Mouse (Mus musculus) heart, postnatal 0 days (tissue): ENCODE data around the gene Slc22a12. TPM values are rescaled to one million over a fixed set of nuclear protein-coding genes. Genes with fewer than 3 reads are reported as not detected.

ENCODE experiments used
- ATAC-seq: fragments of 200-750 bp; cut with Nextera tagmentation; 2 replicates; pipeline ENCODE4 v1.8.0; 2017; ENCODE audit warnings: low read depth, moderate number of reproducible peaks, moderate library complexity; ENCODE audit not compliant: insufficient read depth
- DNase-seq: peaks from one replicate; pipeline ENCODE4 v3.0.0-alpha.2; 2016; ENCODE audit warnings: low spot score
- H3K27ac ChIP-seq: fragments of 300-500 bp; sonication (generic); 2 replicates; pipeline ENCODE4 v1.5.1; 2014; ENCODE audit warnings: low read depth, mild to moderate bottlenecking
- H3K27me3 ChIP-seq: fragments of 300-500 bp; sonication (generic); 2 replicates; pipeline ENCODE4 v1.6.1; 2014; ENCODE audit warnings: low read length, mixed read lengths; ENCODE audit not compliant: control insufficient read depth, insufficient read depth
- H3K36me3 ChIP-seq: fragments of 300-500 bp; sonication (generic); replicated peaks from 2 replicates; pipeline ENCODE4 v1.6.1; 2014; ENCODE audit warnings: low read length, mixed read lengths; ENCODE audit not compliant: control insufficient read depth, insufficient read depth
- H3K4me1 ChIP-seq: fragments of 300-500 bp; sonication (generic); 2 replicates; pipeline ENCODE4 v1.6.1; 2014; ENCODE audit warnings: antibody characterized with exemption; ENCODE audit not compliant: control insufficient read depth, insufficient read depth
- H3K4me2 ChIP-seq: fragments of 300-500 bp; sonication (generic); 2 replicates; pipeline ENCODE4 v1.6.1; 2014; ENCODE audit warnings: low read depth, mild to moderate bottlenecking, low read length, moderate library complexity
- H3K4me3 ChIP-seq: fragments of 300-500 bp; sonication (generic); 2 replicates; pipeline ENCODE4 v1.5.1; 2014; ENCODE audit warnings: low read depth, low read length
- H3K9ac ChIP-seq: fragments of 300-500 bp; sonication (generic); replicated peaks from 2 replicates; pipeline ENCODE4 v1.6.1; 2014; ENCODE audit warnings: low read depth, low read length, mixed read lengths
- H3K9me3 ChIP-seq: fragments of 300-500 bp; sonication (generic); replicated peaks from 2 replicates; pipeline ENCODE4 v1.6.1; 2016; ENCODE audit warnings: low read length; ENCODE audit not compliant: control insufficient read depth
- CTCF ChIP-seq: IDR thresholded peaks from 2 replicates; pipeline ENCODE4 v1.5.1; 2016; ENCODE audit warnings: antibody characterized with exemption, control low read depth, low read depth
- EP300 ChIP-seq: IDR thresholded peaks from 2 replicates; pipeline ENCODE4 v1.6.1; 2016; ENCODE audit warnings: antibody characterized with exemption, low read depth
- WGBS: fragments of 180-500 bp; shearing (Covaris S2); extraction: QIAGEN DNeasy Blood & Tissue Kit; methylation state at CpG from one replicate; pipeline ENCODE4 v1.1.7; 2014; 5-methylcytosine and 5-hydroxymethylcytosine counted together
- polyA plus RNA-seq: library from polyadenylated mRNA; unstranded; fragments of >200 nt; fragmentation: Nextera tagmentation; extraction: Ambion mirVana; gene quantifications from 2 replicates; pipeline ENCODE4 v1.2.1, GENCODE M21; 2015
- total RNA-seq: library from RNA; depleted of rRNA; stranded (reverse); fragments of >200 nt; gene quantifications from 2 replicates; pipeline ENCODE4 v1.2.3, GENCODE M21; 2014; ENCODE audit warnings: low replicate concordance

Gene Slc22a12
- total and polyA plus RNA-seq, 2 experiments from 2014 or later, result not detected

- no peak for DNase-seq
Observed at GRCm38 (mm10) chr19:6540191-6540590, 2.6 kb downstream of the Slc22a12 start.

GRCm38 (mm10) chr19:6539592-6539991, 3.2 kb downstream of the Slc22a12 start:
- DNase-seq, result no peak
- Histone ChIP-seq H3K27ac (no peak overlapping the region), H3K4me1 (no peaks in the 10 kb centered on the region), H3K36me3 (no peaks in the 10 kb centered on the region), H3K4me2 (no peak overlapping the region), H3K9ac (no peak overlapping the region), H3K9me3 (no peaks in the 10 kb centered on the region), H3K4me3 (no peak overlapping the region), H3K27me3 (peaks cover 8% of the 10 kb centered on the region; the same call in 1 of the 2 replicates)
- 66% methylated on average over 4 of the region's 4 CpGs for WGBS
- TF ChIP-seq EP300, result no peak
- TF ChIP-seq CTCF, result no peak
- no peak for ATAC-seq

More at GRCm38 (mm10) chr19:6540191-6540590, 2.6 kb downstream of the Slc22a12 start:
- no peaks in the 10 kb centered on the region for H3K4me1 ChIP-seq
- 69% methylated on average over 6 of the region's 6 CpGs for whole genome bisulfite sequencing
- no peak overlapping the region for H3K4me3 ChIP-seq
- H3K4me2 ChIP-seq, result no peak overlapping the region
- H3K27me3 ChIP-seq, result peaks cover 5% of the 10 kb centered on the region; the same call in 1 of the 2 replicates
- no peak overlapping the region for H3K9ac ChIP-seq
- ATAC-seq, result no peak
- no peaks in the 10 kb centered on the region for H3K9me3 ChIP-seq
- TF ChIP-seq CTCF, result no peak
- TF ChIP-seq EP300, result no peak
- H3K27ac ChIP-seq, result no peak overlapping the region
- no peaks in the 10 kb centered on the region for H3K36me3 ChIP-seq

GRCm38 (mm10) chr19:6538546-6538945, 4.3 kb downstream of the Slc22a12 start:
- H3K9ac ChIP-seq, result no peak overlapping the region
- ATAC-seq (no peak), DNase-seq (no peak)
- no peaks in the 10 kb centered on the region for H3K36me3 ChIP-seq
- no peak overlapping the region for H3K4me3 ChIP-seq
- 76% methylated on average over 6 of the region's 6 CpGs for WGBS
- no peak overlapping the region for H3K27ac ChIP-seq
- no peaks in the 10 kb centered on the region for H3K9me3 ChIP-seq
- no peak overlapping the region for H3K4me2 ChIP-seq
- TF ChIP-seq EP300, result no peak
- no peak for TF ChIP-seq CTCF
- H3K4me1 ChIP-seq, result no peaks in the 10 kb centered on the region
- peaks cover 18% of the 10 kb centered on the region for H3K27me3 ChIP-seq

- Histone ChIP-seq H3K4me3 (no peak overlapping the region), H3K36me3 (no peaks in the 10 kb centered on the region), H3K4me2 (no peak overlapping the region), H3K27ac (no peak overlapping the region), H3K4me1 (no peaks in the 10 kb centered on the region), H3K27me3 (peaks cover 28% of the 10 kb centered on the region), H3K9me3 (no peaks in the 10 kb centered on the region), H3K9ac (no peak overlapping the region)
- 51% methylated on average over 8 of the region's 8 CpGs for WGBS
- TF ChIP-seq EP300, result no peak
- TF ChIP-seq CTCF, result no peak
- DNase-seq, result no peak
- ATAC-seq, result no peak
Observed at GRCm38 (mm10) chr19:6537526-6537925, 5.3 kb downstream of the Slc22a12 start.

- Histone ChIP-seq H3K27me3 (peaks cover 36% of the 10 kb centered on the region), H3K27ac (no peak overlapping the region), H3K4me1 (no peaks in the 10 kb centered on the region; the same call in 1 of the 2 replicates), H3K9ac (no peak overlapping the region), H3K4me3 (no peak overlapping the region), H3K9me3 (no peaks in the 10 kb centered on the region), H3K36me3 (no peaks in the 10 kb centered on the region), H3K4me2 (no peak overlapping the region)
- 63% methylated on average over 6 of the region's 6 CpGs for WGBS
- no peak for ATAC-seq
- TF ChIP-seq EP300 (no peak), CTCF (no peak)
- DNase-seq, result no peak
Observed at GRCm38 (mm10) chr19:6536696-6537095, 6.1 kb downstream of the Slc22a12 start.

- no peaks in the 10 kb centered on the region for H3K36me3 ChIP-seq
- H3K27ac ChIP-seq, result no peak overlapping the region
- no peak for TF ChIP-seq EP300
- TF ChIP-seq CTCF, result no peak
- ATAC-seq (no peak), DNase-seq (no peak)
- peaks cover 3% of the 10 kb centered on the region; the same call in 1 of the 2 replicates for H3K4me1 ChIP-seq
- H3K4me3 ChIP-seq, result no peak overlapping the region
- H3K4me2 ChIP-seq, result no peak overlapping the region
- WGBS, result 68% methylated on average over 3 of the region's 3 CpGs
- H3K9ac ChIP-seq, result no peak overlapping the region
- H3K9me3 ChIP-seq, result no peaks in the 10 kb centered on the region
- H3K27me3 ChIP-seq, result peaks cover 40% of the 10 kb centered on the region
Observed at GRCm38 (mm10) chr19:6536201-6536600, 6.6 kb downstream of the Slc22a12 start.
